Mouse (Mus musculus) intestine, postnatal 0 days (tissue): ENCODE results near the gene Rrp1b. TPM values are rescaled to one million over a fixed set of nuclear protein-coding genes. Genes with fewer than 3 reads are reported as not detected.
"Not testable (repeated sequence)": the region's sequence is repeated elsewhere in the genome, so short reads cannot be mapped to it uniquely, and the experiment has no call there.

Experiments
- ATAC-seq: fragments of 200-750 bp; cut with Nextera tagmentation; 2 replicates; pipeline ENCODE4 v1.8.0; 2017; ENCODE audit warnings: mild to moderate bottlenecking, moderate TSS enrichment, moderate library complexity
- H3K27ac ChIP-seq: fragments of 300-500 bp; sonication (generic); 2 replicates; pipeline ENCODE4 v1.5.1; 2014; ENCODE audit warnings: mild to moderate bottlenecking, low read depth, low read length, moderate library complexity
- H3K27me3 ChIP-seq: fragments of 300-500 bp; sonication (generic); replicated peaks from 2 replicates; pipeline ENCODE4 v1.6.1; 2014; ENCODE audit warnings: low read length, mixed read lengths; ENCODE audit not compliant: control insufficient read depth, insufficient read depth
- H3K36me3 ChIP-seq: fragments of 300-500 bp; sonication (generic); 2 replicates; pipeline ENCODE4 v1.6.1; 2014; ENCODE audit warnings: mild to moderate bottlenecking, moderate library complexity; ENCODE audit not compliant: control insufficient read depth, insufficient read depth
- H3K4me1 ChIP-seq: fragments of 300-500 bp; sonication (generic); replicated peaks from 2 replicates; pipeline ENCODE4 v1.6.1; 2014; ENCODE audit warnings: antibody characterized with exemption, low read length, mixed read lengths; ENCODE audit not compliant: control insufficient read depth, insufficient read depth
- H3K4me2 ChIP-seq: fragments of 300-500 bp; sonication (generic); replicated peaks from 2 replicates; pipeline ENCODE4 v1.6.1; 2014; ENCODE audit warnings: low read depth, mild to moderate bottlenecking, moderate library complexity
- H3K4me3 ChIP-seq: fragments of 300-500 bp; sonication (generic); 2 replicates; pipeline ENCODE4 v1.5.1; 2014; ENCODE audit warnings: low read depth, low read length
- H3K9ac ChIP-seq: fragments of 300-500 bp; sonication (generic); 2 replicates; pipeline ENCODE4 v1.6.1; 2014; ENCODE audit warnings: mild to moderate bottlenecking, low read depth, low read length
- H3K9me3 ChIP-seq: fragments of 300-500 bp; sonication (generic); 2 replicates; pipeline ENCODE4 v1.6.1; 2016; ENCODE audit warnings: mixed run types; ENCODE audit not compliant: control insufficient read depth
- CTCF ChIP-seq: sonication (generic); IDR thresholded peaks from 2 replicates; pipeline ENCODE4 v1.5.1; 2016; ENCODE audit warnings: low read depth, mild to moderate bottlenecking, control low read depth, antibody characterized with exemption, moderate library complexity
- WGBS: fragments of 180-500 bp; shearing (Covaris S2); extraction: QIAGEN DNeasy Blood & Tissue Kit; methylation state at CpG from one replicate; pipeline ENCODE4 v1.1.7; 2014; 5-methylcytosine and 5-hydroxymethylcytosine counted together
- polyA plus RNA-seq: library from polyadenylated mRNA; unstranded; fragments of >200 nt; fragmentation: Nextera tagmentation; extraction: Ambion mirVana; gene quantifications from 2 replicates; pipeline ENCODE4 v1.2.1, GENCODE M21; 2015

Gene Rrp1b
- polyA plus RNA-seq, 1 experiment from 2014 or later = 11.6 TPM

DNA sequence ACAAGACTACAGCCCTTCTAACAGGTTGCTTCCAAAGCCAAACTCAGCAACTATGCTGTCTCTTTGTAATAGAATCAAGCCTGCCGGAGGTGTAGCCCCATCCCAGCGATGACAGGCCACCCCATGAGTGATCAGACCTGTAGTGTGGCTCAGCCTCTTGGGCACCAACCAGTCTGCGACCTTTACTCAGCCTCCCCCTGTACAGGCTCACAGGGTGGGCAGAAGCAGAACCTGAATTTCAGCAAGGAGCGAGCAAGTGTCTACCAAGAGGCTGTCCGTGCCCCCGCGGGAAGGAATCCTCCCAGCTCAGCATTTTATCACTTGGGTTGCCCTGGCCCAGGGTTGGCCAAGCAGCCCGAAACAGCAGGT, 63.7 kb downstream of the Rrp1b start:
- peak overlapping the region; percentile 85 for H3K4me2 ChIP-seq
- no peak for ATAC-seq
- peaks cover 4% of the 10 kb centered on the region for H3K4me1 ChIP-seq
- peak overlapping the region; percentile 42 for H3K4me3 ChIP-seq
- 29% methylated on average over 8 of the region's 8 CpGs for WGBS
- peak overlapping the region; percentile 31; the same call in 1 of the 2 replicates for H3K9ac ChIP-seq
- H3K9me3 ChIP-seq = no peaks in the 10 kb centered on the region
- peak overlapping the region; percentile 88 for H3K27ac ChIP-seq
- H3K36me3 ChIP-seq = no peaks in the 10 kb centered on the region
- 0 out of 2 replicates have a peak, but pooled peaks cover 5% of the 10 kb centered on the region for H3K27me3 ChIP-seq
- no peak for TF ChIP-seq CTCF

DNA sequence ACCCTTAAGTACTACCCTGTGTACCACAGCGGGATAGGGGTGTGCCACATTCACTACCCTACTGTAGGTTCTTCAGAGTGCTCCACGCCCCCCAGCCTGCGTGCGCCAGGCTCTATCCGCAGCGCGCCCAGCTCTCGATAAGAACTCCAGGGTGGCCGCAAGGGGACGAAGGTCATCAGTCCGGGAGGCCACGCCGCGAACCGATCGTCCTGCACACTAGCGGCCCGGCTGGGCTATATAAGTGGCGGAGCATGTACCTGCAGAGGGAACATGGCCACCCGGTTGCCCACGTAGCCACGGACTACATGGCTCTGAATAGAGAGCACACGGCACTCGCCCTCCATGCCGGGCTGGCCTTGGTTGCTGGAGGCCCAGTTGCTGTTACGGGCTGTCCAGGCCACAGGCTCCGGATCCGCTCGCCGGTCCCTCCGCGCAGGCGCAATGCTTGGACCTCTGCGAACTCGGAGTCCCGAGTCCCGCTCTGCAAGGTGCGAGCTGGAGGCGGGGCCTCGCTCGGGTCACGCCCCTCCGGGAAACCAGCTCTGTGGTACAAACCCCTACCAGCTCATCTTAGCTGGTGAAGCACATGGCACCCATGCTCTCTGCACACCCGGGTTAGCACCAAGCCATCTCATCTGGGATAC, 64.2 kb downstream of the Rrp1b start:
- peaks cover 4% of the 10 kb centered on the region for H3K4me1 ChIP-seq
- no peaks in the 10 kb centered on the region for H3K36me3 ChIP-seq
- H3K9ac ChIP-seq = peak overlapping the region; percentile 31; the same call in 1 of the 2 replicates
- H3K9me3 ChIP-seq = no peaks in the 10 kb centered on the region
- peak overlapping the region; percentile 85 for H3K4me2 ChIP-seq
- peak overlapping the region; percentile 88 for H3K27ac ChIP-seq
- peak overlapping the region; percentile 42 for H3K4me3 ChIP-seq
- TF ChIP-seq CTCF = no peak; the same call in 1 of the 2 replicates
- ATAC-seq = peak; percentile 80
- H3K27me3 ChIP-seq = 0 out of 2 replicates have a peak, but pooled peaks cover 5% of the 10 kb centered on the region
- WGBS = 4% methylated on average over 41 of the region's 44 CpGs

- ATAC-seq = no peak
- H3K36me3 ChIP-seq = no peaks in the 10 kb centered on the region
- no peaks in the 10 kb centered on the region for H3K9me3 ChIP-seq
- H3K4me2 ChIP-seq = no peak overlapping the region
- no peak overlapping the region for H3K4me3 ChIP-seq
- TF ChIP-seq CTCF = peak; percentile 76
- 28% methylated on average over 4 of the region's 4 CpGs for WGBS
- H3K9ac ChIP-seq = no peak overlapping the region
- 0 out of 2 replicates have a peak, but pooled peaks cover 5% of the 10 kb centered on the region for H3K27me3 ChIP-seq
- H3K4me1 ChIP-seq = peaks cover 4% of the 10 kb centered on the region
- H3K27ac ChIP-seq = no peak overlapping the region
Observed at GRCm38 (mm10) chr17:32103054-32103453, 67.2 kb downstream of the Rrp1b start.

GRCm38 (mm10) chr17:32106358-32106757, 70.5 kb downstream of the Rrp1b start:
- Histone ChIP-seq H3K4me1 (no peaks in the 10 kb centered on the region), H3K27me3 (no peaks in the 10 kb centered on the region), H3K4me2 (no peak overlapping the region), H3K36me3 (no peaks in the 10 kb centered on the region), H3K27ac (no peak overlapping the region), H3K9ac (no peak overlapping the region), H3K4me3 (no peak overlapping the region), H3K9me3 (no peaks in the 10 kb centered on the region)
- no peak for ATAC-seq
- TF ChIP-seq CTCF = peak; percentile 30
- WGBS = 67% methylated on average over 2 of the region's 2 CpGs

GRCm38 (mm10) chr17:32107877-32108276, 72.0 kb downstream of the Rrp1b start:
- Histone ChIP-seq H3K9me3 (no peaks in the 10 kb centered on the region), H3K4me2 (no peak overlapping the region), H3K27ac (no peak overlapping the region), H3K4me3 (no peak overlapping the region), H3K9ac (no peak overlapping the region), H3K27me3 (no peaks in the 10 kb centered on the region), H3K36me3 (no peaks in the 10 kb centered on the region), H3K4me1 (no peaks in the 10 kb centered on the region)
- no peak for ATAC-seq
- TF ChIP-seq CTCF = no peak
- 57% methylated on average over 5 of the region's 5 CpGs for whole genome bisulfite sequencing

GRCm38 (mm10) chr17:32108320-32109011, 72.6 kb downstream of the Rrp1b start:
- 54% methylated on average over 5 of the region's 5 CpGs for WGBS
- ATAC-seq, H3K4me1 ChIP-seq, H3K9me3 ChIP-seq, H3K9ac ChIP-seq, H3K4me3 ChIP-seq, H3K27me3 ChIP-seq, H3K27ac ChIP-seq, H3K36me3 ChIP-seq, H3K4me2 ChIP-seq: not testable (repeated sequence)
